Mouse (Mus musculus): ENCODE data around the gene Mc1r. TPM values are rescaled to one million over a fixed set of nuclear protein-coding genes. Genes with fewer than 3 reads are reported as not detected.

Gene Mc1r
- polyA plus RNA-seq (2015; fragmentation: Nextera tagmentation; extraction: Ambion mirVana) = 0.06 and 0.16 TPM in 2 replicates

- no peak for ATAC-seq (ENCODE audit: low FRiP score, low read depth)
- H3K9ac ChIP-seq = no peak within 1 kb of the TSS
- no peaks in the 10 kb centered on the region for H3K9me3 ChIP-seq
- H3K27me3 ChIP-seq = no peaks in the 10 kb centered on the region
- WGBS = 17% methylated on average over 4 of the region's 4 CpGs
- no peak within 1 kb of the TSS for H3K4me3 ChIP-seq
- H3K36me3 ChIP-seq = peaks cover 16% of the 10 kb centered on the region
- H3K4me1 ChIP-seq (replicated peaks) = peaks cover 28% of the 10 kb centered on the region
- no peak within 1 kb of the TSS for H3K27ac ChIP-seq (replicated peaks)
- no peak within 1 kb of the TSS for H3K4me2 ChIP-seq
Measured at GRCm38 (mm10) chr8:123406786-123407185, at the start of gene Mc1r. Mc1r (plus strand) TSS chr8:123407107.

- Histone ChIP-seq H3K4me3 (no peak overlapping the region), H3K4me1 (replicated peaks) (no peaks in the 10 kb centered on the region), H3K9ac (no peak overlapping the region), H3K4me2 (no peak overlapping the region), H3K9me3 (no peaks in the 10 kb centered on the region), H3K27ac (replicated peaks) (0 out of 2 replicates have a peak overlapping the region, but pooled peaks have one; percentile 34), H3K27me3 (no peaks in the 10 kb centered on the region), H3K36me3 (peaks cover 60% of the 10 kb centered on the region)
- WGBS = 50% methylated on average over 12 of the region's 12 CpGs
- peak; percentile 67 for ATAC-seq (ENCODE audit: low FRiP score, low read depth)
Measured at GRCm38 (mm10) chr8:123361082-123361739, 45.7 kb upstream of the Mc1r start.

- peak within 1 kb of the TSS; percentile 74 for H3K9ac ChIP-seq
Measured at GRCm38 (mm10) chr8:123373403-123374238, 33.3 kb upstream of the Mc1r start, which contains the start of gene Tcf25. Tcf25 (plus strand) TSS chr8:123373753.

GRCm38 (mm10) chr8:123374239-123374578, 32.7 kb upstream of the Mc1r start:
- WGBS = 1% methylated on average over 20 of the region's 20 CpGs
- H3K27ac ChIP-seq (replicated peaks) = peak overlapping the region; percentile 97
- peak overlapping the region; percentile 74 for H3K9ac ChIP-seq
- H3K36me3 ChIP-seq = peaks cover 10% of the 10 kb centered on the region; the same call in 1 of the 2 replicates
- peak overlapping the region; percentile 80 for H3K4me3 ChIP-seq
- ATAC-seq (ENCODE audit: low FRiP score, low read depth) = peak; percentile 80
- H3K9me3 ChIP-seq = no peaks in the 10 kb centered on the region
- H3K4me1 ChIP-seq (replicated peaks) = peaks cover 33% of the 10 kb centered on the region
- H3K27me3 ChIP-seq = no peaks in the 10 kb centered on the region
- peak overlapping the region; percentile 80 for H3K4me2 ChIP-seq

More at GRCm38 (mm10) chr8:123373403-123374238, 33.3 kb upstream of the Mc1r start, which contains the start of gene Tcf25:
- ATAC-seq (ENCODE audit: low FRiP score, low read depth) = peak; percentile 93
- Histone ChIP-seq H3K27ac (replicated peaks) (peak within 1 kb of the TSS; percentile 97), H3K27me3 (no peaks in the 10 kb centered on the region), H3K4me1 (replicated peaks) (peaks cover 33% of the 10 kb centered on the region), H3K9me3 (no peaks in the 10 kb centered on the region), H3K4me2 (peak within 1 kb of the TSS; percentile 80), H3K4me3 (peak within 1 kb of the TSS; percentile 80), H3K36me3 (peaks cover 13% of the 10 kb centered on the region)
- WGBS = under 1% methylated on average over 75 of the region's 75 CpGs

GRCm38 (mm10) chr8:123375701-123376100, 31.2 kb upstream of the Mc1r start:
- Histone ChIP-seq H3K9ac (no peak overlapping the region), H3K36me3 (0 out of 2 replicates have a peak, but pooled peaks cover 3% of the 10 kb centered on the region), H3K27ac (replicated peaks) (peak overlapping the region; percentile 57), H3K4me2 (no peak overlapping the region; the same call in none of the 2 replicates), H3K27me3 (no peaks in the 10 kb centered on the region), H3K4me1 (replicated peaks) (peaks cover 33% of the 10 kb centered on the region), H3K4me3 (no peak overlapping the region), H3K9me3 (no peaks in the 10 kb centered on the region)
- 71% methylated on average over 10 of the region's 10 CpGs for WGBS
- no peak for ATAC-seq (ENCODE audit: low FRiP score, low read depth)

- Histone ChIP-seq H3K27ac (replicated peaks) (0 out of 2 replicates have a peak overlapping the region, but pooled peaks have one; percentile 34), H3K27me3 (no peaks in the 10 kb centered on the region), H3K9ac (no peak overlapping the region), H3K4me3 (no peak overlapping the region), H3K4me2 (no peak overlapping the region; the same call in 1 of the 2 replicates), H3K36me3 (peaks cover 5% of the 10 kb centered on the region; the same call in 1 of the 2 replicates), H3K9me3 (no peaks in the 10 kb centered on the region), H3K4me1 (replicated peaks) (peaks cover 33% of the 10 kb centered on the region)
- ATAC-seq (ENCODE audit: low FRiP score, low read depth) = no peak
- 52% methylated on average over 8 of the region's 8 CpGs for WGBS
Measured at GRCm38 (mm10) chr8:123376106-123376505, 30.8 kb upstream of the Mc1r start.

GRCm38 (mm10) chr8:123381711-123382110, 25.2 kb upstream of the Mc1r start:
- Histone ChIP-seq H3K9me3 (no peaks in the 10 kb centered on the region), H3K4me1 (replicated peaks) (no peaks in the 10 kb centered on the region), H3K4me2 (no peak overlapping the region), H3K36me3 (peaks cover 53% of the 10 kb centered on the region), H3K27ac (replicated peaks) (no peak overlapping the region), H3K4me3 (no peak overlapping the region), H3K27me3 (no peaks in the 10 kb centered on the region), H3K9ac (no peak overlapping the region)
- no peak for ATAC-seq (ENCODE audit: low FRiP score, low read depth)
- 93% methylated on average over 4 of the region's 4 CpGs for WGBS

GRCm38 (mm10) chr8:123382516-123382915, 24.4 kb upstream of the Mc1r start:
- WGBS = 86% methylated on average over 8 of the region's 8 CpGs
- Histone ChIP-seq H3K4me2 (no peak overlapping the region), H3K4me1 (replicated peaks) (no peaks in the 10 kb centered on the region), H3K36me3 (peaks cover 61% of the 10 kb centered on the region), H3K27ac (replicated peaks) (no peak overlapping the region), H3K4me3 (no peak overlapping the region), H3K9me3 (no peaks in the 10 kb centered on the region), H3K9ac (no peak overlapping the region), H3K27me3 (no peaks in the 10 kb centered on the region)
- no peak for ATAC-seq (ENCODE audit: low FRiP score, low read depth)

- Histone ChIP-seq H3K9ac (no peak overlapping the region), H3K4me1 (replicated peaks) (no peaks in the 10 kb centered on the region), H3K9me3 (no peaks in the 10 kb centered on the region), H3K4me3 (no peak overlapping the region), H3K27ac (replicated peaks) (no peak overlapping the region), H3K4me2 (no peak overlapping the region), H3K36me3 (peaks cover 85% of the 10 kb centered on the region), H3K27me3 (no peaks in the 10 kb centered on the region)
- no peak for ATAC-seq (ENCODE audit: low FRiP score, low read depth)
- 70% methylated on average over 9 of the region's 9 CpGs for WGBS
Measured at GRCm38 (mm10) chr8:123384883-123385540, 21.9 kb upstream of the Mc1r start.

- no peak overlapping the region for H3K4me3 ChIP-seq
- H3K27ac ChIP-seq (replicated peaks) = no peak overlapping the region
- H3K9me3 ChIP-seq = no peaks in the 10 kb centered on the region
- 86% methylated on average over 3 of the region's 3 CpGs for WGBS
- peaks cover 94% of the 10 kb centered on the region for H3K36me3 ChIP-seq
- no peaks in the 10 kb centered on the region for H3K4me1 ChIP-seq (replicated peaks)
- no peak overlapping the region for H3K9ac ChIP-seq
- no peak overlapping the region for H3K4me2 ChIP-seq
- no peaks in the 10 kb centered on the region for H3K27me3 ChIP-seq
- ATAC-seq (ENCODE audit: low FRiP score, low read depth) = no peak
Measured at GRCm38 (mm10) chr8:123387041-123387440, 19.9 kb upstream of the Mc1r start.

- ATAC-seq (ENCODE audit: low FRiP score, low read depth) = no peak
- Histone ChIP-seq H3K27ac (replicated peaks) (no peak overlapping the region), H3K4me2 (no peak overlapping the region), H3K4me1 (replicated peaks) (no peaks in the 10 kb centered on the region), H3K36me3 (peaks cover 94% of the 10 kb centered on the region), H3K9me3 (no peaks in the 10 kb centered on the region), H3K27me3 (no peaks in the 10 kb centered on the region), H3K4me3 (no peak overlapping the region), H3K9ac (no peak overlapping the region)
- WGBS = 94% methylated on average over 8 of the region's 8 CpGs
Measured at GRCm38 (mm10) chr8:123387801-123388200, 19.1 kb upstream of the Mc1r start.

All from hindbrain, embryonic 15.5 days (tissue).